Mouse (Mus musculus): ENCODE measurements at regions not wholly inside any gene's neighbourhood (a gene's known extent, or its start where the extent isn't known, plus 50 kb on each side); places are given as distances from the start of the nearest gene placed in this dataset.

- H3K36me3 ChIP-seq (replicated peaks), result no peaks in the 10 kb centered on the region
- H3K9me3 ChIP-seq (replicated peaks), result no peaks in the 10 kb centered on the region
- H3K27me3 ChIP-seq, result no peaks in the 10 kb centered on the region
- WGBS (ENCODE audit: insufficient replicate concordance), result 48% methylated on average over 2 of the region's 2 CpGs
- H3K27ac ChIP-seq (replicated peaks), result no peak overlapping the region
- no peak for ATAC-seq (ENCODE audit: insufficient read depth)
- no peak overlapping the region for H3K4me3 ChIP-seq (replicated peaks)
- H3K9ac ChIP-seq, result no peak overlapping the region
- H3K4me1 ChIP-seq (replicated peaks), result no peaks in the 10 kb centered on the region
- H3K4me2 ChIP-seq, result no peak overlapping the region
Observed at GRCm38 (mm10) chr16:86897967-86898710, 455.8 kb upstream of the N6amt1 start.

- H3K36me3 ChIP-seq (replicated peaks), result no peaks in the 10 kb centered on the region
- no peak overlapping the region for H3K4me2 ChIP-seq
- H3K9ac ChIP-seq, result no peak overlapping the region
- no peaks in the 10 kb centered on the region for H3K9me3 ChIP-seq (replicated peaks)
- H3K4me3 ChIP-seq (replicated peaks), result no peak overlapping the region
- no peak for ATAC-seq (ENCODE audit: insufficient read depth)
- H3K27me3 ChIP-seq, result no peaks in the 10 kb centered on the region
- no peak overlapping the region for H3K27ac ChIP-seq (replicated peaks)
- WGBS (ENCODE audit: insufficient replicate concordance), result 78% methylated on average over 3 of the region's 3 CpGs
- H3K4me1 ChIP-seq (replicated peaks), result no peaks in the 10 kb centered on the region
Observed at GRCm38 (mm10) chr16:86894982-86895381, 459.0 kb upstream of the N6amt1 start.

GRCm38 (mm10) chr16:86894333-86894732, 459.7 kb upstream of the N6amt1 start:
- Histone ChIP-seq H3K4me2 (no peak overlapping the region), H3K9ac (no peak overlapping the region), H3K9me3 (replicated peaks) (no peaks in the 10 kb centered on the region), H3K27me3 (no peaks in the 10 kb centered on the region), H3K4me3 (replicated peaks) (no peak overlapping the region), H3K36me3 (replicated peaks) (no peaks in the 10 kb centered on the region), H3K27ac (replicated peaks) (no peak overlapping the region), H3K4me1 (replicated peaks) (no peaks in the 10 kb centered on the region)
- 57% methylated on average over 5 of the region's 5 CpGs for whole genome bisulfite sequencing (ENCODE audit: insufficient replicate concordance)
- ATAC-seq (ENCODE audit: insufficient read depth), result no peak

- WGBS (ENCODE audit: insufficient replicate concordance), result 48% methylated on average over 5 of the region's 5 CpGs
Observed at GRCm38 (mm10) chr16:86888421-86888820, 465.6 kb upstream of the N6amt1 start.

GRCm38 (mm10) chr16:86887605-86888004, 466.4 kb upstream of the N6amt1 start:
- H3K9ac ChIP-seq, result no peak overlapping the region
- 56% methylated on average over 4 of the region's 4 CpGs for WGBS (ENCODE audit: insufficient replicate concordance)
- H3K4me1 ChIP-seq (replicated peaks), result no peaks in the 10 kb centered on the region
- no peaks in the 10 kb centered on the region for H3K36me3 ChIP-seq (replicated peaks)
- H3K9me3 ChIP-seq (replicated peaks), result no peaks in the 10 kb centered on the region
- H3K27ac ChIP-seq (replicated peaks), result no peak overlapping the region
- H3K27me3 ChIP-seq, result no peaks in the 10 kb centered on the region
- no peak overlapping the region for H3K4me2 ChIP-seq
- H3K4me3 ChIP-seq (replicated peaks), result no peak overlapping the region
- no peak for ATAC-seq (ENCODE audit: insufficient read depth)

More at GRCm38 (mm10) chr16:86888421-86888820, 465.6 kb upstream of the N6amt1 start:
- Histone ChIP-seq H3K27me3 (no peaks in the 10 kb centered on the region), H3K9me3 (replicated peaks) (no peaks in the 10 kb centered on the region), H3K9ac (no peak overlapping the region), H3K4me3 (replicated peaks) (no peak overlapping the region), H3K4me2 (no peak overlapping the region), H3K4me1 (replicated peaks) (no peaks in the 10 kb centered on the region), H3K27ac (replicated peaks) (no peak overlapping the region), H3K36me3 (replicated peaks) (no peaks in the 10 kb centered on the region)
- no peak for ATAC-seq (ENCODE audit: insufficient read depth)

- Histone ChIP-seq H3K4me2 (no peak overlapping the region), H3K9ac (no peak overlapping the region), H3K9me3 (replicated peaks) (no peaks in the 10 kb centered on the region), H3K36me3 (replicated peaks) (no peaks in the 10 kb centered on the region), H3K4me1 (replicated peaks) (no peaks in the 10 kb centered on the region), H3K4me3 (replicated peaks) (no peak overlapping the region), H3K27ac (replicated peaks) (no peak overlapping the region), H3K27me3 (no peaks in the 10 kb centered on the region)
- ATAC-seq (ENCODE audit: insufficient read depth), result no peak
- 40% methylated on average over 7 of the region's 7 CpGs for WGBS (ENCODE audit: insufficient replicate concordance)
Observed at GRCm38 (mm10) chr16:86883862-86884261, 470.1 kb upstream of the N6amt1 start.

GRCm38 (mm10) chr16:86882529-86882928, 471.5 kb upstream of the N6amt1 start:
- Histone ChIP-seq H3K9me3 (replicated peaks) (no peaks in the 10 kb centered on the region), H3K9ac (no peak overlapping the region), H3K27me3 (no peaks in the 10 kb centered on the region), H3K27ac (replicated peaks) (no peak overlapping the region), H3K36me3 (replicated peaks) (no peaks in the 10 kb centered on the region), H3K4me3 (replicated peaks) (no peak overlapping the region), H3K4me2 (no peak overlapping the region), H3K4me1 (replicated peaks) (no peaks in the 10 kb centered on the region)
- WGBS (ENCODE audit: insufficient replicate concordance), result 22% methylated on average over 6 of the region's 6 CpGs
- no peak for ATAC-seq (ENCODE audit: insufficient read depth)

- no peaks in the 10 kb centered on the region for H3K4me1 ChIP-seq (replicated peaks)
Observed at GRCm38 (mm10) chr16:86881583-86881982, 472.4 kb upstream of the N6amt1 start.

GRCm38 (mm10) chr16:86860828-86861227, 493.2 kb upstream of the N6amt1 start:
- Histone ChIP-seq H3K9ac (no peak overlapping the region), H3K9me3 (replicated peaks) (no peaks in the 10 kb centered on the region), H3K27me3 (no peaks in the 10 kb centered on the region), H3K36me3 (replicated peaks) (no peaks in the 10 kb centered on the region), H3K27ac (replicated peaks) (no peak overlapping the region), H3K4me3 (replicated peaks) (no peak overlapping the region), H3K4me2 (no peak overlapping the region), H3K4me1 (replicated peaks) (no peaks in the 10 kb centered on the region)
- no peak for ATAC-seq (ENCODE audit: insufficient read depth)
- WGBS (ENCODE audit: insufficient replicate concordance), result 71% methylated on average over 2 of the region's 2 CpGs

More at GRCm38 (mm10) chr16:86881583-86881982, 472.4 kb upstream of the N6amt1 start:
- Histone ChIP-seq H3K9me3 (replicated peaks) (no peaks in the 10 kb centered on the region), H3K9ac (no peak overlapping the region), H3K4me2 (no peak overlapping the region), H3K27me3 (no peaks in the 10 kb centered on the region), H3K27ac (replicated peaks) (no peak overlapping the region), H3K4me3 (replicated peaks) (no peak overlapping the region), H3K36me3 (replicated peaks) (no peaks in the 10 kb centered on the region)
- WGBS (ENCODE audit: insufficient replicate concordance), result 67% methylated on average over 5 of the region's 5 CpGs
- ATAC-seq (ENCODE audit: insufficient read depth), result no peak

GRCm38 (mm10) chr16:86855891-86856290, 498.1 kb upstream of the N6amt1 start:
- no peaks in the 10 kb centered on the region for H3K36me3 ChIP-seq (replicated peaks)
- no peak overlapping the region for H3K27ac ChIP-seq (replicated peaks)
- H3K27me3 ChIP-seq, result no peaks in the 10 kb centered on the region
- no peaks in the 10 kb centered on the region for H3K4me1 ChIP-seq (replicated peaks)
- ATAC-seq (ENCODE audit: insufficient read depth), result no peak
- H3K9me3 ChIP-seq (replicated peaks), result no peaks in the 10 kb centered on the region
- WGBS (ENCODE audit: insufficient replicate concordance), result 36% methylated on average over 2 of the region's 2 CpGs
- no peak overlapping the region for H3K4me3 ChIP-seq (replicated peaks)
- no peak overlapping the region for H3K4me2 ChIP-seq
- H3K9ac ChIP-seq, result no peak overlapping the region

- H3K9ac ChIP-seq, result no peak overlapping the region
- no peak overlapping the region for H3K27ac ChIP-seq (replicated peaks)
- WGBS (ENCODE audit: insufficient replicate concordance), result 48% methylated on average over 4 of the region's 4 CpGs
- H3K4me3 ChIP-seq (replicated peaks), result no peak overlapping the region
- no peak for ATAC-seq (ENCODE audit: insufficient read depth)
- no peaks in the 10 kb centered on the region for H3K36me3 ChIP-seq (replicated peaks)
- H3K9me3 ChIP-seq (replicated peaks), result no peaks in the 10 kb centered on the region
- no peaks in the 10 kb centered on the region for H3K4me1 ChIP-seq (replicated peaks)
- no peaks in the 10 kb centered on the region for H3K27me3 ChIP-seq
- no peak overlapping the region for H3K4me2 ChIP-seq
Observed at GRCm38 (mm10) chr16:86855312-86855711, 498.7 kb upstream of the N6amt1 start.

GRCm38 (mm10) chr16:86853398-86853797, 500.6 kb upstream of the N6amt1 start:
- Histone ChIP-seq H3K4me1 (replicated peaks) (no peaks in the 10 kb centered on the region), H3K4me3 (replicated peaks) (no peak overlapping the region), H3K9me3 (replicated peaks) (no peaks in the 10 kb centered on the region), H3K27ac (replicated peaks) (no peak overlapping the region), H3K27me3 (no peaks in the 10 kb centered on the region), H3K9ac (no peak overlapping the region), H3K36me3 (replicated peaks) (no peaks in the 10 kb centered on the region), H3K4me2 (no peak overlapping the region)
- 21% methylated on average over 1 of the region's 1 CpGs for WGBS (ENCODE audit: insufficient replicate concordance)
- no peak for ATAC-seq (ENCODE audit: insufficient read depth)
